Mouse (Mus musculus): Measurements from ENCODE around the gene Psmc1.
A peak's percentile ranks its signal among the peaks of the same experiment; 100 is the strongest.

Gene Psmc1

DNA sequence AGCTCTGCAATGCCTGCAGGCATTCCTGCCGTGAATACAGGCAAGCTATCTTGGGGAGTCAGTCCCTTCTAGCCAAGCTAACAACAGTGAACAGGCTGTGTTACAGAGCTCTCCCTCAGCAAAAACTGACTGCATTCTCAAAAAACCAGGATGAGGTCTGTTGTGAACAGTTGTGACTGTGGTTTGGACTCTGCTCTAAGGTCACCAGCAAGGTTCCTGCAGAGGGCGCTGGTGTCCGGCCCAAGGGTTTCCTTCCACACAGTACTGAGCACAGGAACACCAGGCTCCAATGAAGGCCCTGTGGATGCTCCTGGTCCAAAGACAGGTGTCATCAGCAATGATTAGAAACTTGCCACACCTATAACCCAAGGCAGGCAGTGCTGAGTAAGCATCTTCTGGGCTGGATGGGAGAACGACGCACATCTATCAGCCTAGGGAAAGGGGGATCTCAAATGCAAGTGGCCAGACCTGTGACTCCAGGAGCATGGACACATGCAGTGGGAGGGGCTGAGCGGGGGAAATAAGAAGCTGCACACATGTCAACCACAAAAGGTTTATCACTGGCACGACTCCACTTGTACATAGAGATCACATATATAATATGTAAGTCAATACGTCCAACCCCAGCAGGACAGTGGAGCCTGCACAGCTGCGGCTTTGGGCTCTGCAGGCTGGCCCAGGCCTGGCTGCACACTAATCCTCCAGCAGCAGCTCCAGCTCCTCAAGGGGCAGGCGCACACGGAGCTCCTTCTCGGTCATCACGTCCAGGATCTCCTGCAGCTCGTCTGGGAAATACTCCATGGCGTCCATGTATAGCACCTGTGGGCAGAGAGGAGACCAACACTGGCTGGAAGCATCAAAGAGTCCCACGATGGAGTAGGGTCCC, 15.2 kb downstream of the Psmc1 start:
- DNase-seq (ENCODE audit: low spot score): no peak

DNA sequence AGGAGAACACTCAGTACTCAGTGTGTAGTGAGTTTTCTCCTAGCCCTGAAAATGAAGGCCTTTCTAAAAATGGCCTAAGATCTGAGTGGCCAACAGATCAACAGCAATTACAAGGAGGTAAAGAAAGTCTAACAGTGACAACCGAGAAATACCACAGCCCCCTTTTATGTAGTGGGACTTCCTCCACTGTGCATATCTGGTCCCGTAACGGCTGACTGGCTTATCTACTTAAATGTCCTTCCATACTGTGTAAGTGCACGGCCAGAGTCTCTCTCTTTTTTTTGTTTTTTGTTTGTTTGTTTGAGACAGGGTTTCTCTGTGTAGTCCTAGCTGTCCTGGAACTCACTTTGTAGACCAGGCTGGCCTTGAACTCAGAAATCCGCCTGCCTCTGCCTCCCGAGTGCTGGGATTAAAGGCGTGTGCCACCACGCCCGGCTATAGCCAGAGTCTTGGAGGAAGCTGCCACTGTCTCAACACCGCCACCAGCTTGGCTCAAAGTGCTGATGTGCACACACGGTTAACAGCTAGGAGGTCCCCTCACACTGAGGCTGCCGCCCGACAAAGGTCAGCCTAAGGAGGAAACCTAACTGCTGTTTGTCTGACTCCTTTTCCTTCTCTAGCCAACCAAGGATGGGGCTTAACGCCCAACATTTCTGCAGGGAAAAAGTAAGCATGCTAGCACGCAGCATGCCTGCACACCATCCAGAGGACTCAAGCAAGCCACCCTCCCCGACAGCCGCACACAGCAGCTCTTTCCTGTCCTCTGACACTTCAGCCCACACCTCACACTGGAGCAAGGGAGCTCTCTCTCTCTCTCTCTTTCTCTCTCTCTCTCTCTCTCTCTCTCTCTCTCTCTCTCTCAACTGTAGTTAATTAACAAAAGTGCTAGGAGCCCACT, 17.3 kb downstream of the Psmc1 start:
- no peak for DNase-seq (ENCODE audit: low spot score)

DNA sequence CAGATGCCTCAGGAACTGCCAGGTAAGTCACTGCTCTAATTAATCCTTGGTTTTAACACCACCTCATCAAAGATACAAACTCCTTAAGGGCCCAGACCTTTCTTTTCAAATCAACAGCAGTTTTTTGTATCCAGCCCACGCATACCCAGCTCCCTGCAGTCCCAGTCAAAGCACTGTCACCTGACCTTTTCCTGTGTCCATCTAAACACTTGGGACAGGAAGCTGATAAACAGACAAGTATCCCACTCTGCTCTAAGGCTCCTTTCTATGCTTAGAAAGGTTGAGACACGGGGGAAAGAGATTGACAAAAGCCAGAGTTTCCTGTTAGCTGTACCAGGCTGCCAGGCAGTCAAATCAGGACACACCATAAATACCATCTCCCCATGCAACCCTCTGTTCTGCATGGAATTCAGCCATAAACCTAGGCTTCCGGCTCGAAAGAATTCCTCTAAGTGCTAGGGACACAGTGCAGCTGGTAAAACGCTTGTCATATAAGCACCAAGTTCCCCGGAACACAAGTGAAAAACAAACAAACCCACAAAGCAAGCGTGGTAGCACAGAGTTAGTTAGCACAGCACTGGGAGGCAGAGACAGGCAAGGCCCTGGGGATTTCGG, 18.0 kb downstream of the Psmc1 start:
- DNase-seq (ENCODE audit: low spot score): no peak

DNA sequence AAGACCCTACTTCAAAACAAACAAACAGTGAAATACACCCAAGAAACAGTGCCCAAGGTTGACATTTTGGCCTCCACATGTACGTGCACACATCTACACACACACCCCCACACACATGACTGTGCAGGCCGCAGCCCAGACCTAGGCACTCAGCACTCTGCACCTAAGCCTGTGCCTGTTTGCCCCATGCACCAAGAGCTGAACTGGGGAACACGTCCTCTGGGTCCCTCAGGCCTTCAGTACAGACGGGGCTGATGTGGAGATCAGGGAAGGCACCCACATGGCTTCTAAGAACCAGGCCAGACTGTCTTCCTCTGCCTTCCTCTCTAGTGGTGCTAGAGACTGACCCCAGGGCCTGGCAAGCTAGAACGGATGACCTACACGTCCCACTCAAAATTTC, 18.6 kb downstream of the Psmc1 start:
- DNase-seq (ENCODE audit: low spot score): no peak

DNA sequence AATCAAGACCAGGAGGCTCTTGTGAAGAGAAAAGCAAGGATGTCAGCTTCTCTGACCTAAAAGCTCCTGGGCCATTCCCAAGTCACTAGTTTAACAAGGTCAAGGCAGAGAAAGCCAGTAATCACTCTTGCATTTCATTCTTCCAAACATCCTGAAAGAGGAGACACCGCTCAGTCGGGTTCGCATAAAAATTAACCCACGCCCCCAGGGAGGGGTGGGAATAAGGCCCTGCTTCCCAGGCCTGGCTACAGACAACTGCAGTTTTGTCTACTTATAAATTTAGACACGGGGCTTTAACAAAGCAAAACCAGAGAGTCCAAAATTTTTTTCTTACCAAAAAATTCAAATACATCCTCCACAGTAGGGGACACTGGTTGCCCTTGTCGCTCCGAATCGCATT, 19.0 kb downstream of the Psmc1 start:
- DNase-seq (ENCODE audit: low spot score): no peak

DNA sequence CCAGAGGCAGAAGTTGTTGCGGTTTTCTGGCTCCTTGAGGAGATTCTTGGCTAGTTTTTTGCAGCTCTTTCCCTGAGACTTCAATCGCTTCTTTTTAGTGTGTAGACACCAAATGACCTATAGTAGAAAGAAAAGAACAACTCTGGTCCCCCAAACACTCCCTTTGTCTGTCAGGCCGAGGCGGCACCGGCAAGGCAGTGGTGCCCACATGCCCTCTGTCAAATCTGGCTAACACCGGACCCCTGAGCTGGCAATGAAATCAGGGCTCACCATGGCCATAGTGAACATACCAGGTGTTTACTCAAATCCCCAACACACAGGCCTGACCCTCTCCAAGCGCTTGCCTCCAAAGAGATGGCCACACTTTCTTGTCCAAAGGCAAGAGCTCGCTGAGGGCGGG, 21.2 kb downstream of the Psmc1 start:
- no peak for DNase-seq (ENCODE audit: low spot score)

DNA sequence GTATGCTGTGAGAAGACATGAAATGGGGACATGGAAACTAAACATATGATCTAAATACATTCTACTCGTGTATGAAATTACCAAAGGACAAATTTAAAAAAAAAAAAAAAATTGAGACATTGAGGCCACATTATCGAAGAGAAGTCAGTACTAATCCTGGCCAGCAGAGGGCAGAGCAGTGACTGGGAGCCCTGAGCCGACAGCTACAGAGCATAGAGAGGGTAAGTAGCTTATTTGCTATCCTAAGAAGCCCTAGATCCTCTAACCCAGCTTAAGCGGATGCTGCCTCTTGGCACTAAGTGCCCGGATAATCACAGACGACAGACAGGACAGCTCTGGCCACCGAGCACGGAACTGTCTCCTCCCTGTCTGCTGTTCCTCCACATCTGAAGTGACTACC, 21.7 kb downstream of the Psmc1 start:
- no peak for DNase-seq (ENCODE audit: low spot score)

DNA sequence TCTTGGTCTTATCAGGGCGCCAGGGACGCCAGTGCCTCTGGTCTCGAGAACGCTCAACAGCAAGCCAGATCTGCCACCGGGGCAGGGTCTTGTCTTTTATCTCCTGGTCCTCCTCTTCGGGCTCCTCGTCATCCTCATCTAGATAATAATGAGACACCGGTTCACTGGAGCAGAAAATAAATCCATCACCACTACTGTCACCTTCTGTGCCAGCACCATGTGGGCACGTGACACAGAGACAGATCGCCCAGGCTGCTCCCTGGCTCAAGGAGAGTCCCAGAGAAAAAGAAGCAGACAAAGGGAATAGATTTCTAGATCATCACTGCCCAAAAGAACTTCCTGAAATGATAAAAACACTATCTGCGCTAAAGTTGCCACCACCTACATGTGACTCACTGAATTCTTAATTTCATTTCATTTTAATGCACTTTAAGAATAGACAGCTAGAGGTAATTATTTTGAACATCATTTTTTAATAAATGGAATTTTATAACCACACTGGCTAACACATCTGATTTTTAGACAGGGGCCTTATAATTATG, 24.5 kb downstream of the Psmc1 start:
- no peak for DNase-seq (ENCODE audit: low spot score)

DNA sequence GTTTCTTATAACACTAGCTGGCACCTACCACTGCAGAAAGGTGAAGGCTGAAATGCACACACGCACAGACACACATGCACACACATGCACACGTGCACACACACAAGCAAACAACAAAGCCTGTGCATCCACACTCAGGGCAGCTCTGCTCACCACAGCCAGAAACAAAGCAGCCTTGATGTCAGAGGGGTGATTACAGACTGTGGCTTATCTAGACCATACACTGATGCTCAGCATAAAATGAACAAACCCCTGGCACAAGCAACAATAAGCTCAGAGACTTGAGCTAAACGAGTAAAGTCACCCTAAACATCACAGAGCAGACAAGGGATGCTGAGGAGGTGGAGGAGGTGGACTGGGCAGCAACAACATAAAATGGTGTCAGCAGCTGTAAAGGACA, 25.2 kb downstream of the Psmc1 start:
- DNase-seq (ENCODE audit: low spot score): no peak

DNA sequence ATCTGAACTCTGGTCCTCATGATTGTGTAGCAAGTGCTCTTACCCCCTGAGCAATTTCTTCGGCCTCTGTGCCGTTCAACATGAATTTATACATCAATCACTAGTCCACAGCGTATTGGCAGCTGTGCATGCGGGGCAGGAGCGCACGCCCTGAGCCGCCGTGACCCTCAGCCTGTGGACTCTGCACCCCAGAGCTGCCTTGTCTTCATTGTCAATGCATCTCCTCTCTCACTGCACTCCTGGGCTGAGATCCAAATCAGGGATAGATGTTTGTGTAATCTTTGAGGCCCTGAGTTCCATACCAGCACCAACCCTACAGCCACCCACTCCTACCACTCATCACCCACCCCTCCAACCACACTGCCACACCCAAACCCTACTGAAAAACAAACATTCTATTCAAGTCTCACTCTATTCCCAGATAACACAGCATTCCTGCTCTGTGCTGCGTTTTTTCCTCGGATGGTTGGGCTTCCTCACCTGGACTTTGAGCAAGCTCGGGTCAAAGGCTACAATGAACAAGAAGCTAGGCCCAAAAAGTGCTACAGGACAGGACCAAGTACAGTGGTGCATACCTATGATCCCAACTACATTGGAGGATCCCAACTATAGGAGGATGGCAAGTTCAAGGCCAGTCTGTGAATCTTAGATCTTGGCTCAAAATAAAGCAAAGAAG, 33.0 kb downstream of the Psmc1 start:
- DNase-seq (ENCODE audit: low spot score): no peak

DNA sequence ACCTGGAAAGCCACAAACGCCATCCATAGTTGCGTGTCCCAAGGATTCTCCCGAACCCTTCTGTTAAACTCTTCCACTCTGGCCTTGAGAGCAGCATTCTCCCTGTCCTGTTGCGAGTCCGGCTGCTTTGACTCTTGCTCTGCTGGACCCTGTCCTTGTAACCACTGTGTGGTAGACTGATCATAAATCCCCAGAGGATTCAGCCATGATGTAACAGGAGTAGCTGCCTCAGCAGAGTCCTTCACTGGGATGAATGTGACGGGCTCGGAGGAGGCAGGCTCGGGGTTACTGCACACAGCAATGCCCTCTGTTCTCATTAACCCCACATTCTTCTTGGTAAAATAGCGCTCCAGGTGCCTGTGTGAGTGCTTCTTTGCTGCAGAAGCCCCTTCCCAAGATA, 33.8 kb downstream of the Psmc1 start:
- no peak for DNase-seq (ENCODE audit: low spot score)

DNA sequence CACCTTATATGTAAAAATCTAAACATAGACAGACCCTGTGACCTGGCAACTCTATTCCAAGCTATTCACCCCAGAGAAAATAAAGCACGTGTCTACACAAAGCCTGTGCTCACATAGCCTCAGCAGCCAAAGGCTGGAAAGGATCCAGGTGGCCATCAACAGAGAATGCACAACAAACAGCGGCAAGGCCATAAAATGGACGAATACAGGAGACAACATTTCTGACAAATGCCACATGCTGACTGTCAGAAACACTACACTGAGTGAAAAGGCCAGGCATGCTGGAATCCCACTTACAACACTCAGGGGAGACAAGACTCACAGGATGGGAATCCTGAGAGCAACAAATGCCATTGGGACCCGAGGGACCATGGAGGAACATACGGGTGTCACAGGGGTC, 34.3 kb downstream of the Psmc1 start:
- DNase-seq (ENCODE audit: low spot score): no peak

DNA sequence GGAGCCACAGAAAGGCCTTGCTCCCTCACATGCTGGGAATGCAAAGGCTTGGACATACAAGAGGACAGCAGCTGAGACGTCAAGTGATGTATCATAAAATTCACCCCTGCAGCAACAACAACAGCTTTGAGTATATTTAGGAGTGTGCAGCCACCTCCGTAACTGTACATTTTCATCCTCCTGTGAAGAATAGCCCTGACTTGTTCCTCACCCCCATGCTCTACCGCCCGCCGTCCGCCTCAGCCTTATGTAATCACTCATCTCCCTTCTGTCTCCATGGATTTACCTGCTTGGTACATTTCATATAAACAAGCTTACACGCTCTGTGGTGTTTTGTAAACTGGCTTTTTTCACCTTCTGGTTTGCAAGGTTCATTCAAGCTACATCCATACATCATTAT, 42.5 kb downstream of the Psmc1 start:
- DNase-seq (ENCODE audit: low spot score): no peak

DNA sequence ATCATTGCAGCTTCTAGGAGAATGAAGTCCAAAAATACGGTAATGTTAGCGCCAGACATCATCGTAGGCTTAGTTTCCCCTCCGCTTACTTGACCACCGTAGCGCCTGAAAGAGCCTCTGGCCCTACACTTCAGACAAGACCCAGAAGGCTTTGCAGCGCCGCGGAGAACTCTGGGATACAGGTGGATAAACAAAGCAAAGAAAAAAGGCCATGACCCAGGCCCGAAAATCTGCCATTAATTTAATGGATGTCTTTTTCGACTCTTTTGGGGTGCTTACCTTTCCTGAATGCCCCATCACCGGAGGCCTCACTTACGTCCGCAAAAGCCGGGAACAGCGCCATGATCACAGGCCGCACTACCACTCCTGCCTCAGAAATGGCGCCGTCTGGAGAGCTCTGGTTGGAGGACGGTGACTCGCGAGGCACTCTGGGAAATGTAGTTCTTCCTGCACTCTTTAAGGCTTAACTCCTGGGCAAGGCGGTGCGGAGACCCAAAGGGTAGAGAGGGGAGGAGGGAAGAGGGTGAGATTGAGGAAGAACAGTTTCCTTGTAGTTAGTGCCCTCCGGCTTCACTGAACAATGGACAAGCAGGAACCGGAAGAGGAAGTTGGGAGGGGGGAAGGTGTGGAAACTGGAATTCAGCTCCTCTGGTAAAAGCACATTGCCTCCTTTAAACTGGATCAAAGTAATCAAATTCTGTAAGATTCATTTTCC, 49.5 kb downstream of the Psmc1 start, which contains the start of gene Nrde2:
Nrde2 (minus strand) TSS at position 393 of the 715 bp plus-strand sequence.
- peak; percentile 89 for DNase-seq (ENCODE audit: low spot score)

DNA sequence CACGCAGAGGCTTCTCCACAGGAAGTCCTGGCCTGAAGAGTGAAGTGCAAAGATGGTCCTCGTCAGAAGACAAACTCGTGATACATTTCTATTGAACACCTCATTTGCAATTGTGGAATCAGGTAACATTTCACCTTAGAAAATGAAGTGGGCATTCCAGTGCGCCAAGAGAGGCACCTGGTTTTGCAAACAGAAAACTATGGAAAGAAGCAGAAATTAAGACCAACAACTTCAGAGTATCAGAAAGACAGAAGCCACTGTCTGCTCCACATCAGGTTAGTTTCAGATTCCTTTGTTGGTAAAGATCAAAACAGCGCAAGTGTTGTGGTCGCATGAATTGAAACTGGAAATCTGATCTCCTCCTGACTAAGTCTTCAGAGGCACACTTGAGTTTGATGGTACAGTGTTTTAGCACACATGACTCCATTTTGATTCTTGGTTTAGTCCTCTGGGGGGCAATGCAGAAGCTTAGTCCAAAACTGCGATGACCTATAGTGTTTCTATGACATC, 55.1 kb downstream of the Psmc1 start:
- no peak for DNase-seq (ENCODE audit: low spot score)

DNA sequence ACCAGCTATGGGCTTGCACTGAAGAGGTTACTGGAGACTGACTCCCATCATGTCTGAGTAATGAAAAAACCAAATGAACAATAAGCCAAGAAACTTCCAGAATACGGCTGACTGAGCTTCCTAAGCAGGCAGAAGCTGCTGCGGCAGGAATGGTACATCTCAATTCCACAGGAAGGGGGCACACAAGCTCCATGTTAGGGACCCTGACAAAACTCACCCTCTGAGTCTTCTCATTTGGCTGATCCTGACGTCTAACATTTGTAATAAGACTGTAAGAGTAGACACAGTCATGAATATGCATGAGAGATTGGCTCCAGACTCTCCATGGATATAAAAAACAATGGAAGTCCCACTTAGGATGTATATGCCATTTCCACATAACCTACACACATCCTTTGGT, 56.2 kb downstream of the Psmc1 start:
- DNase-seq (ENCODE audit: low spot score): peak; percentile 57

DNA sequence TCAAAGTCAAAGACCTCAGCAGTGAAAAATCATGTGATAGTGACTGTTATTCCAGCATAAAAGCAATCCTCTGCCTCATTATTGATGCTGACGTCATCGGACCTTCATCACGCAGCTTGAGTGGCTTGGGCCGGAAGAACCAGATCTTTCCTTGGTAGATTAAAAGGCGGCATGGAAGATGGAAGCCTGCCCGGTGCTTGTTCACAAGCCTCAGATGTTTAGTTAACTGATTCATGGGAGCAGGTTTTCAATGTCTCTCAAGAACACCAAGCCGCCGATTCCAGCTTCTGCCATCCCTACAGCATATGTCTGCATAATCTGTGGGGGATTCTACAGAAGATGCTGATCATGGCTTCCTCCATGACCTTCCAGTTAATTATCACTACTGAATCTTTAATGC, 57.0 kb downstream of the Psmc1 start:
- DNase-seq (ENCODE audit: low spot score): no peak

DNA sequence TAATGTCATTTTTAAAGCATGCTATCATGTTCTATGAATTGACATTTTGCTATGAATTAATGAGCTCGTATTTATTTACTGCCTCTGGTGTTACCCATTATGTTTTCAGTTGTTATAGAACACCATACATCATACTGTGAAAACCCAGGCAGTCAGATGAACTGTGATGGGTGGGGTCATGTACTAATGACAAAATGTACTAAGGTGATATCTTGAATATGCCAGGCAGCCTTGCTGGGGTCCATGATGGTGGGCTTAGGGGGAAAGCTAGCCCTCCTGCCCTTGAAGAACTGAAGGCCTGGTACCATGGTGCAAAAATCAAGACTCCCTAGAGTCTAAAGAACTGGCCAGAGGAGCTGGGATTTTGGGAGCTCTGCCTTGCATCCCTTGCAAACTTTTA, 57.5 kb downstream of the Psmc1 start:
- no peak for DNase-seq (ENCODE audit: low spot score)

DNA sequence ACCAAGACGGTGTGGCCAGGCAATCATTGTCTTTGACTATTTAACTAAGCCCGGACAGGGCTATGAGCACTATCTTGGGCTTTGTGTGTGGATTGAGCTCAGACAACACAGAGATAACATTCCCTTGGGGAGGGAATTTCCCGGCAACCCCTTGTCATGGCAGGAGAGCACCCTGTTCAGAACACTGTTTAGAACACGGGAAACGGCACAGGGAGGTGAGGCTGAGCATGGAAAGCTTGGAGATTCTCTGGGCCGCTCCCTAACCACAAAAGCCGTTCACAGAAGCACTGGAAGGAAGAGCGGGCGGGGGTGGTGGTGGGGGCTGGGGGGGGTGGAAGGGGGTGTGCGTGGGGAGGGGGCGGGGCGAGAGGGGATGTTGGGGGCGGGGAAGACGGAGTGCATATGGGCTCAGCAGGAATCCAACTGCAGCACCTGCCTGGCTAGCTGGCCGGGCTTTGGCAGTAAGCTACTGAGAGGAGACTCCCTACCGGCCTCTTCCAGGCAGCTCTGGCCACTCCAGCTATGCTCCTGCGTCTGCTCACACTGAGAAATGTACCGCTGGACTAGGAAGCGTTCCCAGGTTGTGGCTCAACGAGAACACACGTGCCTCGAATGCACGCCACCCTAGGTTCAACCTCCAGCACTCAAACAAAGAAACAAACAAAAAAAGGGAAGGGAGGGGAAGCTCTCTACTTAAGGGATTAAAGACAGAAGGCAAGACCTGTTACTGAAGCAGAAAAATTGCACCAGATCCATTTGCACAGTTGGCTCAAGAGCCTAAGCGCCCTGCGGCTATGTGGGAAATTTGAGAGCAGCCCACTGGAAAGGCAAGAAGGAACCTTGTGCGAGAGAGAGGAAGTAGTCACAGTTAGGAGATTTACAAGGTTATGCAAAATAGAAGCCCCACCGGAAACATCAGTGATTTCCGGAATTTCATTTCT, 58.2 kb downstream of the Psmc1 start:
- DNase-seq (ENCODE audit: low spot score): no peak

DNA sequence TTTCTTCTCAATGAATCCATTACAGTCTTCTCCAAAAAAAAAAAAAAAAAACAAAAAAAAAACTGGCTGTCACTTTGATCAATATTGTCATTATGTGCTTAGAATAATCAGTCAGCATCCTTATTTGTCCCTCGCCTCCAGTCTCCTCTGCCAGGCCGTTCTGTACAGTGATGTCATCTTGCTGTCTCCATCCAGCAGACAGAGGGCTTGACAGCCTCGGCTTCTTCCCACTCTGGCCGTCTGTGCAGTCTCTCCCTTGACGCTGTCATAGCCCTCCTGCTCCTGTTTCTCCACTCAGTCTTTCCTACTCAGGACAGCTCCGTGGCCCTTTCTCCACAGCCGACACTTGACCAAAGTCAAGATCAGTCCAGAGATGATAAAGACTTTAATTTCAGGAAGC, 62.5 kb downstream of the Psmc1 start:
- no peak for DNase-seq (ENCODE audit: low spot score)
